Mouse (Mus musculus): ENCODE results near the gene Odf3b. TPM values are rescaled to one million over a fixed set of nuclear protein-coding genes. Genes with fewer than 3 reads are reported as not detected.

Gene Odf3b
- total RNA-seq, 2 experiments from 2014 or later = 0.44 to 0.71 TPM

- no peak for DNase-seq (ENCODE audit: low spot score in 2 of 2)
Observed at GRCm38 (mm10) chr15:89376040-89376439, 3.0 kb downstream of the Odf3b start.

- no peak for DNase-seq (ENCODE audit: low spot score in 2 of 2)
Observed at GRCm38 (mm10) chr15:89374801-89375534, 4.1 kb downstream of the Odf3b start.

DNA sequence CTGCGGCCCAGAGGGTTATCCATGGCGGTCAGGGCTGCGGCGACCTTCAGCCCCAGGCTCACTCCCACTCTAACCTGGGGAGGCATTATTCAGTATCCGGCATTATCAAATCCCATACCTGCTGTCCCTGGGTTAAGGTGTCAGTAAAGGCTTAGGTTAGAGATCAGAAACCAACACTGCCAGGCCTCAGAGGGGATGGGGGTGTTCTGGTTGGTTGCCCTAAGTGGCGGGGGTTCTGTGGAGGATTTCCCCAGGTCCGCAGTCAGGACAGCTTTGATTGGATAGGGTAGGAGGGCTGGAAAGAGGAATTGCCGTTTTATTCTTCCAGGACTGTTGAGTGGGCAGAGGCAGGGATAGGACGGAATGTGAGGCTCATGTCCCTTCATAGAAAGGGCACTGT, 4.7 kb downstream of the Odf3b start:
- DNase-seq (ENCODE audit: low spot score in 2 of 2) = no peak

DNA sequence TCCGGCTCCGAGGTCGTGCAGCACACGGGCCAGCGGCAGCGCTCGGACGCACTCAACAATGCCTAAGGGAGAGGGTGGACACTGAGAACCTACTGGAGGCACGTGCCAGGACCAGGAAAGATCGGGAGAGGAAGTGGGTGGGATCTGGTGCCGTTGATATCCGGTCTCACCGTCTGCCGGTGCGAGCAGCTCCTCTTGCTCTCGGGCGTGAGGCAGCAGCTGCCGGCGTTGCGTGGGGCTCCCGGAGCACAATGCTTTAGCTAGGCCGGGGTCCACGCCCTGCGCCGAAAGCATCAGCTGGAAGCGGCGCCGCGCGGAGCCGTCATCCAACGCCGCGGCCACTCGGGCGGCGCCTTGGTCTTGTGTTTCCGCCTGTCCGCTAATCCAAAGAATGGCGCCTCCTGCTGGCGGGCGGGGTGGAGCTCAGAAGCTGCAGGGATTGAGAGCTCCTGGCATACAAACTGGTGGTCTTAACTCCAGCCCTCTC, 5.3 kb downstream of the Odf3b start, which contains the start of gene Sco2:
Sco2 (minus strand) TSS at position 85 of the 487 bp plus-strand sequence.
- DNase-seq (ENCODE audit: low spot score in 2 of 2) = peak; percentile 93 to 95

DNA sequence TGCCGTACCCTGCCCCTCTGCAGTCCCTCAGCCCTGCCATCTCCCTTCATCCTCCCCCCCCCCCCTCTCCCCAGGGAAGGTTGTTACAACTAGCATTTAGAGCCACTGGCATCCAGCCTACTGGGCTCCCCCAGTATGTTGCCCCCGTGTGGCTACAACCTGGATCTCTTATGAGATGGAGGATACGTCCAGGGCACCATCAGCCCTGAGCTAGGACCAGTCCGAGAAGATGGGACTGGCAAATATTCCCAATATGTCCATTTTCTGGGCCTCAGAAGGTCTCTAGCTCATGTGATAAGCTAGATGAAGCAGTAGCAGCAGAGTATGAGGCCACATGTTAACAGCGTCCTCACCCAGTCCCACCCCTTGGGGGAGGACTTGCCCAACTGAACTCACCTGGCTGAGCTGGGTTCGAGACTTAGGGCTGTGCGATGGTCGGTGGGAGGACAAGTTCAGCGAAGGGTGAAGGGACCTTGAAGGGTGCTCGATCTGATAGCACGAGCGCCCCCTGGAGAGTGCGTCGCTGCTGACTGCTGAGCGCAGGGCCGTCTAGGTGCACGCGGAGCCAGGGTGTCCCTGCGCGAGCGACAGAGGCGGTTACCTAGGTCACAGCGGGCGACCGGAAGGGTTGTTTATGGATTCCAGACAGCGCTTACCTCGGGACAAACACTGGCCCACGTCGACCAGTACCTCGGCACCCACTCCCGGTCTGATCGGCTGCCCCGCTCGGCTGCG, 5.9 kb downstream of the Odf3b start:
- DNase-seq (ENCODE audit: low spot score in 2 of 2) = peak; percentile 76 to 86

DNA sequence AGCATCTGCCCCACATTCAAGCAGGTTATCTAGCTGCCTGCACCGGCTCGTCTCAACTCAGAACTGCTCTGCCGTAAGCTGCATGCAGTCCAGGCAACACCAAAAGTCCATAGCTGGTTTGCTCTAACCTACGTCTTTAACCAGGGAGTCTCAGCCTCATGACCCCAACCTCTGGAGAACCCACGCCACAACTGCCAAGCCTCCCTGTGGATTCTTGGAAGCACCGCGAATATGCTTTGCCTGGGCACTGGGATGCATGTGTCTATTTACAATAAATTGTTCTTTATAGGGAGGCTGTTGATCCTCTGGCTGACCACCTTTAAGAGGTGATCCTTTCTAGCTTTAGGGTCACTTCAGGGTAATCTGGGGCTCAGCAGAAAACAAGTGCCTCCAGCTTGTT, 6.5 kb downstream of the Odf3b start:
- no peak for DNase-seq (ENCODE audit: low spot score in 2 of 2)

GRCm38 (mm10) chr15:89372068-89372467, 7.0 kb downstream of the Odf3b start:
- DNase-seq (ENCODE audit: low spot score in 2 of 2) = no peak

DNA sequence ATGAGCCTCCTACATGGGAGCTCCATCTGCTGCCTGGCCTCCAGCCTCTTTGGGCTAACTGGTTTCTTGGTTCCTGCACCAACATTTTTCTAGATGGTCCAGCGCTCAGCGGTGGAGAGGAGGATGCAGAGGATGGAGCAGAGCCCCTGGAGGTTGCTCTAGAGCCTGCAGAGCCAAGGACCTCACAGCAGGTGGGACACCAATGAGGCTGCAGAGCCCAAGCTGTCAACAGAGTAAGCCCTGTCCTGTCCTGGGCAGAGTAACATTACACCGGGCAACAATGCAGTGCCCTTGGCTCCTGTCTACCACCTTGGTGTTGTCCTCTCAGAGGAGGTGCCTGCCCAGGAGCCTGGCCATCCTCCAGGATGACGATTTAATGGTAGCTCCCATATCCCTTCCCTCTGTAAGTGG, 13.9 kb downstream of the Odf3b start:
- DNase-seq (ENCODE audit: low spot score in 2 of 2) = no peak

- DNase-seq (ENCODE audit: low spot score in 2 of 2) = no peak
Observed at GRCm38 (mm10) chr15:89363051-89363450, 16.0 kb downstream of the Odf3b start.

GRCm38 (mm10) chr15:89358784-89359183, 20.3 kb downstream of the Odf3b start:
- no peak for DNase-seq (ENCODE audit: low spot score in 2 of 2)

DNA sequence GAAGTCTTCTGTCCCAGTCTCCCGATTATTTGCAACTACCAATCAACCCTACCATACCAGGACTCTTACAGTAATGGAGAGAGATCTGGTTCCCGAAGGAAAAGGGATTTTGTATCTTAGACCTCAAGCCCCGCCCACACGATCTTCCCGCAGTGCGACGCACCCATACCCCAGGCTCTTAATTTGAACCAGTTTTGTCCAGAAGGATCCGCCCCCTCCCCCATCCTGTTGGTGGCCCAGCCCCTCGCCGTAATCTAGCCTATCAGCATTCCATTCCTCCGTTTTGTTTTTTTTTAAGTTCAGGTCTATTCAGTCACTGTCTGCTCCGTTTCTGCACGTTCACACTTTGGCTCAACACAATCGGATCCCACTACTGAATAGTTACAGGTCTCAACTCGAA, 22.7 kb downstream of the Odf3b start:
- peak; percentile 61 to 85 for DNase-seq (ENCODE audit: low spot score in 2 of 2)

- DNase-seq (ENCODE audit: low spot score in 2 of 2) = peak; percentile 92 to 97
Observed at GRCm38 (mm10) chr15:89355241-89356187, 23.6 kb downstream of the Odf3b start, which contains the start of the genes Lmf2 and Ncaph2. Gene Lmf2 (minus strand): TSS chr15:89355659. Gene Ncaph2 (plus strand): TSS chr15:89355719.

DNA sequence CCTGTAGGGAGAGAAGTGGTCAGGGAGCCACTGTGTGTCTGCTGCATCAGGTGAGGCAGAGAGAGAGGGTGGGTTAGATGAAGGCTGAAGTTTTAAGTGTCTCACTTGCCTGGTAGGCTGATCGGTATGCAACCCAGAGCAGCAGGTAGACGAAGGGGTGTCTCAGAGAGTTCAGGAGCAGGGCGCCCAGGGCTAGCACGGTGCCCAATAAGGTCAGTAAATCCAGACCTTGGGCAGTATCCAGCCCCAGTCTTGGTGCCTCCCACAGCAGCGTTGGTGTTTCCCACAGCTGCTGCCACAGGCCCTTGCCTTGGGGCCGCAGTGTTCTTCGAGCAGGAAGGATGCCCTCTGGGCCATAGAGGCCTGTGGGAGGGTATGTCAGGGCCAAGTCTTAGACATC, 24.6 kb downstream of the Odf3b start:
- no peak for DNase-seq (ENCODE audit: low spot score in 2 of 2)

- no peak for DNase-seq (ENCODE audit: low spot score in 2 of 2)
Observed at GRCm38 (mm10) chr15:89353837-89354236, 25.2 kb downstream of the Odf3b start.

DNA sequence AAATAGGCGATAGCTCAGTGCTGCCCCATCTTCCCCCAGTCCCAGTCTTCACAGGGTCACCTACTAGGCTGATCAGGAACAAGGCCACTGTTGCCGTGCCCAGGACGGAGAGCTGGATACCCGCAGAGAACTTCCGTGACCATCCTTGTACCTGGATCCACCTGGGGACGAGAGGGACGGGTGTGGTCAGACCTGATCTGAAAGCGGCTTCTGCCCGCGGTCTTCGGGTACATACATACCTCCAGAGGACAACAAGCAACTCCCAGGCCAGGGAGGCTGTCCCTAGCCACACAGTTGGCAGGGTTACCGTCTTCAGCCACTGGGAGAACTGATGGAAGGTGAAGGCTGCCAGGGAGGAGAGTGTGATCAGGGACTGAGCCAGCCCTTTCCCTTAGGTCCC, 26.3 kb downstream of the Odf3b start:
- DNase-seq (ENCODE audit: low spot score in 2 of 2) = no peak

- no peak for DNase-seq (ENCODE audit: low spot score in 2 of 2)
Observed at GRCm38 (mm10) chr15:89352054-89352453, 27.0 kb downstream of the Odf3b start.

DNA sequence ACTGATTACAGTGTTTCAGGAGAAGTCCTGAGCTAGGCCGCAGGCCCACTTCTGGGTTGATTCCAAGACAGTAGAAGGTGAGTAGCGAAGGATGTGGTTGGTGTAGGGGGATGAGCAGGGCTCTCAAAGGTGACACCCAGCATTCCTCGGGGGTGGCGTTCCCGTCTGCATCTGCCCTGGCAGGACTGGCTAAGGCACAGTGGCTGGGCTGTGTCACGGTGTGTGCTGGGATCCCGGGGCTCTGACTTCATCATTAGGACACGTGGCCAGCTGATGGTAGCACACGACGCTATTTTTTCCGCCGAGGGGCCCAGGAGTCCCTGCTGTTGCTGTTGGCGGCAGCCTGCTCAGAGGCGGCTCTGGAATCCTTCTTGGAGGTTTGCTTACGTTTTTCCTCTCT, 27.8 kb downstream of the Odf3b start:
- DNase-seq (ENCODE audit: low spot score in 2 of 2) = no peak

GRCm38 (mm10) chr15:89350447-89350846, 28.6 kb downstream of the Odf3b start:
- no peak for DNase-seq (ENCODE audit: low spot score in 2 of 2)

GRCm38 (mm10) chr15:89343325-89343724, 35.8 kb downstream of the Odf3b start:
- no peak for DNase-seq (ENCODE audit: low spot score in 2 of 2)

- no peak for DNase-seq (ENCODE audit: low spot score in 2 of 2)
Observed at GRCm38 (mm10) chr15:89341678-89342077, 37.4 kb downstream of the Odf3b start.

GRCm38 (mm10) chr15:89340136-89340535, 38.9 kb downstream of the Odf3b start:
- no peak for DNase-seq (ENCODE audit: low spot score in 2 of 2)

Measured in gastrocnemius, postnatal 4 days (tissue).